Mouse (Mus musculus) regulatory T cell (primary cell): ENCODE results near the gene Fam187b.

Experiments used
- in situ Hi-C: fragments of 300-600 bp; cut with MboI, MseI; formaldehyde crosslinking; loops from one replicate; pipeline ENCODE4 v1.15.1; 2025; ENCODE audit warnings: high pct_unique_total_duplicates

Fam187b gene

DNA sequence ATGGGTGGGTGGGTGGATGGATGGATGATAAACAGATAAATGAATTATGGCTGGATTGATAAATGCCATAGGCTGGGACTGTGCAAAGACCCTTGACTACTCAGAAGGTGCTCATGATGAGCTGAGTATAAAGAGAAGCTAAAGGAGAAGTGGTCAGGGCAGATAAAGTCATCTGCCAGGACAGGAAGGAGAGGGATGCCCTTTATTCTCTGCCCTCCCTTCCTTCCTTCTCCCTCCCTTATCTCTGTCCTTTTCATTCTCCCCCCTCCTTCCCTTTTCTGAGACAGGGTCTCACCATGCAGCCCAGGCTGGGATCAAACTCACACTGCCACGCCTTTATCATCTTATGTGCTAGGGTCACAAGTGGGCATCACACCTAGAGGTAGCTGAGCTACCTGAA is 34.2 kb downstream of the Fam187b start:
- in situ Hi-C loops: no loop called here

DNA sequence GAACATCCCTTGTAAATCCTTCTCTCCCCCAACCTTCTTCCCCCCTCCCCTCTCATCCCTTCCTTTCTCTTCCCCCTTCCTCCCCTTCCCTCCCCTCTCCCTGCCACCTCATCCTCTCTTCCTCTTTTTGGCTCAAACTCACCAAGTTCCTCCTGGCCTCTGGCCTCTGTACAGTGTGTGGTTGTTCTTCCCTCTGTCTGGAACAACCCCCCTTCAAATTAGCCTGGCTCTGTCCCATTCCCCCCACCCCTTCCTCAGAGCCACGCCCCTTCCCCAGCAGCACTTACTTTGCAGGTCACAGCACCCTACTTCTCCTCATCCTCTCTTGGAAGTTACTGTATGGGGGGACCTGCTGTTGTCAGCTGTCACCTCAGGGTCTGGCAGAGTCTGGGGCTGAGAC is 34.6 kb downstream of the Fam187b start:
- in situ Hi-C loops: no loop called here

DNA sequence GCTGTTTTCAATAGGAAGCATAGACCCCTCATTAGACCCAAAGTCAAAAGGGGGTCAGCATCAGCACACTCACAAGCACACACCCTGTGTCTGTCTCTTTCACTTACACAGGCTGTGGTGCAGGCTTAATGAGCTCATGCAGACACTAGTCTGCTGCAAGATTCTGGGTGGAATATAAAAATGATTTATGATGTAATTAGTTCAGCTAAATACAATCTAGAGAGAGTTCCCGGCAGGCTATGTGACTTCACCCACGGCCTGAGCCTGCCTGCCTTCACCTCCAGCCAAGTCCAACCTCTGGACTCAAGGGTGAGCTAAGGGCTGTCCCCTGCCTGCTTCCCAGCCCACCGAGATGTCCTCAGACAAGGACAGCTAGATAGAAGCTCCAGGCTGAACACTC is 35.3 kb downstream of the Fam187b start:
- in situ Hi-C loops: no loop called here

DNA sequence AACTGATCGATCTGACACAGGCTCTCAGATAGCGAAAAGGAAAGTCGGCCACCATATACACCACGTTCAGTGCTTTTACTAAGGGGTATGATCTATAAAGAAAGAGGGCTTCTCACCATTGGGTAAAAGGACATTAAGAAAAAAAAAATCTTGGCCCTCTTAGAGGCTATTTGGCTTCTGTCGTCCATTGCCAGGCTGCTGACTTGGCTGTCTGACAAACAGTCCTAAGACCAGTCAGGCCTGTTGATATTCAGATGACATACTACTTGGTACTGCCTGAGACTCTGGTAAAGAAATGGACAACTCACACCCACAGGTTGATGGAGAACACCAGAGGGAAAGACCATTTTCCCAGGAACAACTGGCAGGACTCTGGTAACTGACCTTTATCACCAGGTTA is 39.4 kb downstream of the Fam187b start:
- in situ Hi-C loops: no loop called here

DNA sequence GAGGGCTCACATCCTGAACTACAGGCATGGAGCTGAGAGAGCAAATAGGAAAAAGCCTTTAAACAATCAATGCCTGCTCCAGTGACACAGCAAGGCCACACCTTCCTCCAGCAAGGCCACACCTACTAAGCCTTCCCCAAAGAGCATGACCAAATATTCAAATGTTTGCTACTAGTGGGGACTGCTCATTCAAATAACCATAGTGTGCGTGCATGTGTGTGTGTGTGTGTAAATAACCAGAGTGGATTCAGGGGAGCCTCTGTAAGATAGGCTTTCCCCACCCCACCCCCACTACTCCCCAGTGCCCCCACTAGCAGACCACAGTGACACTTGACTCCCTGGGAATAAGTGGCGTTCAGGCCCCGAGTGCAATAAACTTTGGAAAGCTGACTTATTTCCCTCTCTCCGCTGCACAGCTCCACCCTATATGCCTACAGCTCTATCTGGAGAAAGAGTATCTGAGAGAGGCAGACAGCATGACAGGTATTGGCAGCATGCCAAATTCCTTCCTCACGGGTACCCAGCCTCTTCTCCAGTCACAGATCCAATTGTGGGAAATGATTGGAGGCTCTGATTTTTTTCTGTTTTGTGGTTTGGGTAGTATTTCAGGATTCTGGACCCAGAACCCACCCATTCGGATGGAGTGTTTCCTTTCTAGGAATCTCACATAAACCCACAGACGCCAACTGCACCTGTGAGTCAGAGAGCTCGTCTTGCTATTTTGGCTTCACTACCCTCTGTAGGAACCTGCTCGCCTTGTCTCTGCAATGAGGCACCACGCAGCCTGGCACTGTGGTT is 43.7 kb downstream of the Fam187b start:
- in situ Hi-C loops: no loop called here

DNA sequence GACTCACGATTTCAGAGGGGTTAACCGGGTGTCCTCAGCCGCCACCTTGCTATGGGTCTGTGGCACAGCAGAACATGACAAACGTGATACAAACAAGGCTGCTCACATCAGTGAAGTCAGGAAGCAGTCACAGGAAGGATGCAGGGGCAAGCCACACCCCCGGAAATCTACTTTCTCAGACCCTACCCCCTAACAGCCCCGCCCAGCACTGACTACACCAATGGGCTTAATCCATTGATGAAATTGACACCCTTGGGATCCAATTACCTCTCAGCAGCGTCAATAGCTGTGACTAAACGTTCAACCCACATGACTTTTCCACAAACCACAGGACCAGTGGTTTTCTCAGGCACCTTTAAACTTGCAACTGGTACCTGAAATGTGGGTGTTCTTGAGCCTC is 55.0 kb downstream of the Fam187b start:
- in situ Hi-C loops: no loop called here

DNA sequence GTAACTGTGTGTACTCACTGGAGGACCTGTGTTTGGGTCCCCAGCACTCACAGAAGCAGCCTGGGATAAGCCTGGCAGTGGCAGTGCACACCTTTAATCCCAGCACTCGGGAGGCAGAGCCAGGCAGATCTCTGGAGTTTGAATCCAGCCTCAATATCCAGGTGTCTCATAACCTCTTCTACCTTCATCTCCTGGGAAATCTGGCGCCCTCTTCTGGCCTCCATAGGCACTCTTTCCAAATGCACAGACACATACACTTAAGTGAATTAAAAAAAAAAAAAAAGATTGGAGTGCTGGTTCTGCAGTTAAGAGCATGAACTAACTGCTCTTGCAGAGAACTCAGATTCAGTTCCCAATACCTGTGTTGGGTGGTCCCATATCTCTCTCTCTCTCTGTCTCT is 57.1 kb downstream of the Fam187b start:
- in situ Hi-C loops: no loop called here

DNA sequence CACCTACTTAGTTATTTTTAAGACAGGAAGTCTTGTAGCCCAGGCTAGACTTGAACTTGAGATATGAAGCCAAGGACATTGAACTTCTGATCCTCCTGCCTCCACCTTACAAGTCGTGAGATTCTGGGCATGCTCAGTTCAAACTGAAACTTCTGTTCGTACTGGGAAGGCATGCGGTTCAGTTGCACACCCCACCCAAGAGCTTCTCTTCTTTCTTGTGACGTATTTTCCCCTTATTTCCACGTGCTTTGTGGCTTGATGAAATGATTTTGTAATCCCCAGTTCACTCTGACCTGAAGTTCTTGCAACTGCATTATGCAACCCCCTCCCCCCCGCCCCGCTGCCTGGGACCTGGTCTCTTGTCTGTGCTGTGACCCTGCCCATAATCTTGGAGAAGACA is 58.1 kb downstream of the Fam187b start:
- in situ Hi-C loops: no loop called here

DNA sequence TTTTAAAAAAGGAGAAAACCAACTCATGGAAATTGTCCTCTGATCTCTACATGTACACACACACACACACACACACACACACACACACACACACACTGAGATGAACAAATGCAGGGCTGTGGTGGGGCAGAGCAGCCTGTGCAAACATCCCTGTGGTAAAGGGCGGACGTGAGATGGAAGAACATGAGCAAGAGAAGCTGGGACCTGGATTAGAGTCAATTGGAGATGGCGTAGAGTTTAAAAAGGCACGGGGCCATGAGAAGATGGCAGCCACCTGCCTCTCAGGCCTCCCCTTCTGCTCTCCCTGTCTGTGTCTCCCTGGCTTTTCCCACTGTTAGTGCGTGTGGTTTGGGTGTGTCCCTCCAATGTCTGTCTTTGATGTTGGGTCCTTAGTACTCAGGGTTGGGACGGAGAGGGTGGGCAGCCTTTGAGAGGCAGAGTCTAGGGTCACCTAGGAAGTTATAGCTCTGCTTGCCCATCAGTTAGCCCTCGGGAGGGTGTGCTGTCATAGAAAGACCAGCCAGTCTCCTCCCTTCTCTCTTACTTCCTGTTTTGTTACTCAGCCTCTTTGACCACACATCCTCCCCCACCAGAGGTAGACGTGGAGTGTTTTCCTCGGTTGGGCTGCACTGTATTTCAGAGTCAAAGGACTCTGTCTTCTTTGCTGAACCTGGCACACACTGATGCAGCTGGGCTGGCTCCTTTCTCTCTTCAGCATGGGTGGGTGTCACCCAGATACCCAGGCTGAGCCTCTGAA is 60.0 kb downstream of the Fam187b start:
- in situ Hi-C loops: no loop called here

DNA sequence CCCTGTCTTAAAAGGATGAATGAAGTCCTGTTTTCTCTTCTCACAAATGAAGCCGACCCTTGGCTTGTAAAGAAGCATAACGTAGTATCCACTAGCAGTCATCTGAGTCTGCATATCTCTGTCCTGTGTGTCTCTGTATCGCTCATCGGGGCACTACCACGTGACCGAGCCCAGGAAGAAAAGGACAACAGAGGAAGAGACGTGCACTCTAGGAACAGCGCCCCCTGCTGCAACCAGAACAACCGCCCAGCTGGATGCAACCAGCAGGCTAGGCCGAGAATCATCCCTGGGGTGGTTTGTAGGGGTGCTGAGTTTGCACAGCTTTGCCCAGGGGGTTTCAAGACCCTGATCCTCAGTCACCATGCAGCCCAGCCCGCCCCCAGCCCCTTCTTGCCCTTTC is 61.2 kb downstream of the Fam187b start:
- in situ Hi-C loops: no loop called here

DNA sequence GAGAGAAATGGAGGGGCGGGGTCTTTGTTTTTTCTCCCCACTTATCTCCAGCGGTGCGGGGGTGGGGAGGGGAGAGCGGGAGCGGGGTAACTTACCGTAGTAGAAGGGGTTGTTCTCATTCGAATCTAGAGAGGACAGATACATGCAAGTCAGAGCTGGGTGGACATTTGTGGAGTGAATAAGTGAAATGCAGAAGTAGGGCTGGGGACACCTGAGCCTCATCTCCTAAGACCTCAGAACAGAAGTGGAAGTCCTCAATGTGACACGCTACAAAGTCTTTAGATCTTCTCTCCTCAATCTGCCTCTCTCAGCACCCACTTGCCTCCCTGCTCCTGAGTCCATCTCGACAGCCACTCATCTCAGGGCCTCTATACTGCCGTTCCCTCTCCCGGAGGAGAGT is 61.7 kb downstream of the Fam187b start:
- in situ Hi-C loops: no loop called here

DNA sequence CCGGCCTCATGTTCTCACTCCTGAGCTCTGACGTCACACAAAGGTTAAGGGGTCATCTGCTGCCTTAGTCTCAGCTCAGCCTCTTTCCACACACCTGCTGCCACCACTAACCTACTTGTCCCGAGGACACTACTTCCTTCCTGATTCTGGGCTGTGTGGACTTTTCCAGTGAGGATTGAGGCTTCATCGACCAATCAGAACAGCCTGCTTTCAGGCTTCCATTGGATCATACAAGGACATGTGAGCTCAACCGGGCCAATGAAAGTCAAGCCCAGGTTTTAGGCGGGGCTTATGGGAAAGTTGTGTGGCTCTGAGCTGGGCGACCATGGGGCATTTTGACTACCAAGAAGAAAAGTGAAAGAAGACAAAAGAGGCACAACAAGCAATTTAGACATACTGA is 63.3 kb downstream of the Fam187b start:
- in situ Hi-C loops: no loop called here

DNA sequence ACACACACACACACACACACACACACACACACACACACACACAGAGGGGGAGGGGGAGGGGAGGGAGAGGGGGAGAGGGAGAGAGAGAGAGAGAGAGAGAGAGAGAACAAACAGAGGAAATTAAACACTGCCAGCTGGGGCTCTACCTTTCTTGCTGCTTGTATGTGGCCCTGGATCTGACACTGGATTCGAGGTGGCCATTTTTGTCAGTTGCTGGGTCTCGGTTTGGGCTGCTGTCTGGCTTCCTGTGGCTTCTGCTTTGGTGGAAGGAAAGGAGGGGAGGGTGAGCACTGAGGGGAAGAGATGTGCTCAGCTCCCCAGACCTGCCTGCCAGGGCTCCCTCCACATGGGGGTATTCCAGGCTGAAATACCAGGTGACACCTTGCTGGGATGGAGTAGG is 64.1 kb downstream of the Fam187b start:
- in situ Hi-C loops: no loop called here

DNA sequence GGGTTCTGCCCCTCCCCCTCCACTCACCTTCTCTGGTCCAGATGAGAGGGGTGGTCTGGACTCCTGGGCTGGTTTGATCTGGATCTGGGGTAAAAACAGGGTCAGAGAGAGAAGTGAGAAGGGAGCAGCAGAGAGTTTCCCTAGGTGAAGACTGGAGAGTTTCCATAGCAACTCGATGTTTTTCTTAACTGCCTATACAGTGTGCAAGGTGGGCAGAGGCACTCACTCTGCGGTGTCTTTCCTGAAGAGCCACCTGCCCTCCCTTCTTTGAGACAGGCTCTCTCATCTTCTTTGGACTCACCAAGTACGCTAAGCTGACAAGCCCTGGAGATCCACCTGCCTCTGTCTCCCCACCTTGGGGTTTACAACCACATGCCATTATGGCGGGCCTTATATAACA is 65.4 kb downstream of the Fam187b start:
- in situ Hi-C loops: no loop called here
